In genomic region chr12:107423923-107424322, GRCm38 (mm10) we compare ENCODE assay signal across 21 mouse cellular contexts.
"Had no signal": no experiment of that assay in that cellular context is flagged by ENCODE, and none has a peak within 500 bp of the region (broad histone marks: within the 10 kb centered on the region; RNA-seq: fewer than 3 reads in every experiment).

No protein-coding gene starts in this region.

- H3K9ac ChIP-seq: limb, embryonic 13.5 days; liver, embryonic 12.5 days; liver, embryonic 15.5 days; midbrain, embryonic 12.5 days; midbrain, embryonic 15.5 days; neural tube, embryonic 13.5 days; stomach, embryonic 15.5 days had no signal

- H3K4me2 ChIP-seq: limb, embryonic 13.5 days; liver, embryonic 12.5 days; liver, embryonic 15.5 days; midbrain, embryonic 12.5 days; midbrain, embryonic 15.5 days; neural tube, embryonic 13.5 days; stomach, embryonic 15.5 days had no signal

- H3K36me3 ChIP-seq: limb, embryonic 10.5 days; limb, embryonic 13.5 days; liver, embryonic 12.5 days; liver, embryonic 15.5 days; midbrain, embryonic 12.5 days; midbrain, embryonic 15.5 days; neural tube, embryonic 13.5 days; stomach, embryonic 15.5 days had no signal

- H3K9me3 ChIP-seq: limb, embryonic 10.5 days; limb, embryonic 13.5 days; liver, embryonic 15.5 days; midbrain, embryonic 12.5 days; midbrain, embryonic 15.5 days; neural tube, embryonic 13.5 days; stomach, embryonic 15.5 days had no signal

- ATAC-seq: liver, embryonic 12.5 days; midbrain, embryonic 15.5 days had no signal

- H3K27ac ChIP-seq: kidney, postnatal 0 days; layer of hippocampus, adult 2 months; limb, embryonic 10.5 days; limb, embryonic 13.5 days; liver, embryonic 12.5 days; liver, embryonic 15.5 days; midbrain, embryonic 12.5 days; midbrain, embryonic 15.5 days; neural tube, embryonic 13.5 days; stomach, embryonic 15.5 days had no signal

- H3K4me3 ChIP-seq: layer of hippocampus, adult 2 months; limb, embryonic 10.5 days; limb, embryonic 13.5 days; liver, embryonic 12.5 days; liver, embryonic 15.5 days; midbrain, embryonic 12.5 days; midbrain, embryonic 15.5 days; myocyte; neural tube, embryonic 13.5 days; stomach, embryonic 15.5 days had no signal

- H3K27me3 ChIP-seq: liver, embryonic 12.5 days; liver, embryonic 15.5 days; midbrain, embryonic 12.5 days; midbrain, embryonic 15.5 days; neural tube, embryonic 13.5 days; stomach, embryonic 15.5 days had no signal

- H3K4me1 ChIP-seq: limb, embryonic 10.5 days; limb, embryonic 13.5 days; liver, embryonic 12.5 days; liver, embryonic 15.5 days; midbrain, embryonic 12.5 days; midbrain, embryonic 15.5 days; neural tube, embryonic 13.5 days; stomach, embryonic 15.5 days had no signal

- DNase-seq: kidney, adult 2 months; kidney, postnatal 25 days; layer of hippocampus, adult 9-11 months; liver; lung, adult 18-20 months; lung, postnatal 36 days; retina, postnatal 1 day; right cerebral cortex, postnatal 25 days; spleen, adult 18-20 months; thymus, postnatal 25 days had no signal
